In genomic region chr9:58027426-58028180, GRCm38 (mm10) we compare ENCODE assay signal across 15 mouse cellular contexts. TPM values are rescaled to one million over a fixed set of nuclear protein-coding genes. Genes with fewer than 3 reads are reported as not detected.
"Had no signal": no experiment of that assay in that cellular context is flagged by ENCODE, and none has a peak within 500 bp of the region (broad histone marks: within the 10 kb centered on the region; RNA-seq: fewer than 3 reads in every experiment).

No protein-coding gene starts in this region.

- DNase-seq: kidney, postnatal 10 days; kidney, postnatal 4 days; left cerebral cortex, postnatal 4 days; lung, adult 18-20 months; right cerebral cortex, postnatal 14 days; thymus, postnatal 4 days had no signal

- H3K36me3 ChIP-seq: limb, embryonic 13.5 days; midbrain, embryonic 12.5 days; neural tube, embryonic 13.5 days had no signal

- H3K4me1 ChIP-seq: limb, embryonic 13.5 days; midbrain, embryonic 12.5 days; neural tube, embryonic 13.5 days had no signal

- H3K27me3 ChIP-seq: midbrain, embryonic 12.5 days had no signal

- ATAC-seq: midbrain, embryonic 16.5 days had no signal

- H3K4me3 ChIP-seq: layer of hippocampus, adult 2 months; limb, embryonic 13.5 days; midbrain, embryonic 12.5 days; neural tube, embryonic 13.5 days had no signal

- H3K27ac ChIP-seq: layer of hippocampus, adult 2 months; limb, embryonic 13.5 days; liver, embryonic 14.5 days; midbrain, embryonic 12.5 days; neural tube, embryonic 13.5 days; stomach, postnatal 0 days had no signal

- H3K9me3 ChIP-seq: limb, embryonic 13.5 days; midbrain, embryonic 12.5 days; neural tube, embryonic 13.5 days had no signal

RNA-seq across cellular contexts. Expression of gene Cyp11a1, which starts 21.4 kb away (rescaled TPM):
- total RNA-seq: liver, adult 2 months; megakaryocyte-erythroid progenitor cell, adult 5-6 weeks had no signal
- polyA plus RNA-seq: liver, adult 2 months had no signal

RNA-seq across cellular contexts. Expression of gene Stra6, which starts 36.0 kb away (rescaled TPM):
- total RNA-seq: liver, adult 2 months; megakaryocyte-erythroid progenitor cell, adult 5-6 weeks had no signal
- polyA plus RNA-seq: liver, adult 2 months had no signal
